ENCODE assay signal across 8 mouse cellular contexts in the genomic region with DNA sequence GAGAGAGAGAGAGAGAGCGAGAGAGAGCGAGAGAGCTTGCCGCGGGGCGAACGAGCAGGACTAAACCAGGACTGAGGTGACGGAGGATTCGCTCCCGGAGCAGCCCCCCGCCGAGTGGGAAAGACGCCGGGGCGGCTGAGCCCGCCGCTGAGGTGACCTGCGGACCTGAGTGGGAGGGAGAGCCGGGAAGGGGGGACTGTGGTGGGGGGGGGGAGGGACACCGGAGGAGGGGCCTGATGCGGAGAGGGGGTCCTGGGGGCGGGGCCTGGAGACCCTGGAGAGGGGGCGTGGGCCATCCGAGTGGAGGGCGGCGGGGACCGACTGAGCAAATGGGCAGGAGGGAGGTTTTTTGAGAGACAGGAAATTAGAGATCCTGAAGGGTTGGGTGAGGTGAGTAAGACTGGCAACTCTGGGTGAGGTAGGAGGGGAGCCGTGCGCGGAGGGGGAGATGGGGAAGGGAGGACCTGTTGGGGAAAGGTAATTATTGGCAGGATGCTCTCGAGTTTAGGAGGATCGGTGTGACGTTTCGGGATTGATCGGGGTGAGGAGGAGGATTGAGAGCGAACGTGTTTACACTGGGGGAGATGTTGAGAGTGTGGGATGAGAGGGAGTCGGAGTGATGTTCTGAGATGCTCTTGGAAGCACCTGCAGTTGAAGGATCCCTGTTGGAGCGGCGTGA. TPM values are rescaled to one million over a fixed set of nuclear protein-coding genes. Genes with fewer than 3 reads are reported as not detected.
DNase-seq lines count a peak whose midpoint lies in the region; ATAC-seq and TF ChIP-seq lines count a peak whose summit lies in the region.

No protein-coding gene starts in this region.

- peaks cover 4% of the 10 kb centered on the region for H3K4me1 ChIP-seq in cortical plate, adult 2 months (ENCODE audit: control insufficient read depth, insufficient read depth, low read length)
- peaks cover 15% of the 10 kb centered on the region for H3K4me1 ChIP-seq in heart, embryonic 15.5 days (replicated peaks)
- H3K4me1 ChIP-seq in stomach, embryonic 14.5 days (ENCODE audit: control insufficient read depth, insufficient read depth, low read length) = 0 out of 2 replicates have a peak, but pooled peaks cover 7% of the 10 kb centered on the region

- TF ChIP-seq POLR2A in cortical plate, adult 2 months (IDR thresholded peaks at IDR 0.05; ENCODE audit: extremely low read depth, insufficient read depth, low read length) = 0 out of 2 replicates have a peak, but pooled peaks have one; percentile 11

- ATAC-seq in heart, embryonic 15.5 days (replicated peaks; ENCODE audit: insufficient number of reproducible peaks, insufficient read depth, low FRiP score, low read depth) = peak; percentile 68
- ATAC-seq in megakaryocyte progenitor cell, adult 5-6 weeks (replicated peaks; ENCODE audit: poor library complexity) = peak; percentile 21; the same call in 1 of the 2 replicates
- peak; percentile 68 for ATAC-seq in stomach, embryonic 14.5 days (ENCODE audit: insufficient number of reproducible peaks, insufficient read depth, low FRiP score, low read depth)

- TF ChIP-seq CTCF in cortical plate, adult 2 months (IDR thresholded peaks at IDR 0.05; ENCODE audit: extremely low read depth, insufficient read depth, low read length) = no peak

- no peaks in the 10 kb centered on the region for H3K27me3 ChIP-seq in heart, embryonic 15.5 days
- H3K27me3 ChIP-seq in stomach, embryonic 14.5 days (ENCODE audit: control insufficient read depth, insufficient read depth, low read length) = no peaks in the 10 kb centered on the region

- no peaks in the 10 kb centered on the region for H3K9me3 ChIP-seq in heart, embryonic 15.5 days (replicated peaks)
- H3K9me3 ChIP-seq in stomach, embryonic 14.5 days (ENCODE audit: control insufficient read depth, low read depth, low read length) = no peaks in the 10 kb centered on the region

- H3K4me2 ChIP-seq in heart, embryonic 15.5 days = peak overlapping the region; percentile 83
- peak overlapping the region; percentile 75 for H3K4me2 ChIP-seq in stomach, embryonic 14.5 days (replicated peaks; ENCODE audit: low read depth, low read length)

- under 1% methylated on average over 35 of the region's 39 CpGs for WGBS in heart, embryonic 15.5 days
- under 1% methylated on average over 39 of the region's 39 CpGs for WGBS in stomach, embryonic 14.5 days

- H3K4me3 ChIP-seq in cortical plate, adult 2 months (ENCODE audit: insufficient read depth, low read length) = peak overlapping the region; percentile 76
- peak overlapping the region; percentile 83 for H3K4me3 ChIP-seq in heart, embryonic 15.5 days
- H3K4me3 ChIP-seq in stomach, embryonic 14.5 days (ENCODE audit: low read depth, low read length) = peak overlapping the region; percentile 65

- DNase-seq in adrenal gland, adult 8-10 months = peak; percentile 26
- no peak for DNase-seq in adrenal gland, postnatal 10 days
- peak; percentile 45 to 47 for DNase-seq in B cell, adult 2 months
- peak; percentile 53 to 65 for DNase-seq in left cerebral cortex, adult 9 months (ENCODE audit: low spot score in 2 of 2)

- H3K36me3 ChIP-seq in heart, embryonic 15.5 days = peaks cover 12% of the 10 kb centered on the region; the same call in 1 of the 2 replicates
- peaks cover 12% of the 10 kb centered on the region; the same call in 1 of the 2 replicates for H3K36me3 ChIP-seq in stomach, embryonic 14.5 days (ENCODE audit: control insufficient read depth, insufficient read depth, low read length)

- peak overlapping the region; percentile 85 for H3K9ac ChIP-seq in heart, embryonic 15.5 days
- H3K9ac ChIP-seq in stomach, embryonic 14.5 days (replicated peaks; ENCODE audit: low read depth, low read length) = peak overlapping the region; percentile 42

- H3K27ac ChIP-seq in cortical plate, adult 2 months (ENCODE audit: insufficient read depth, low read length) = no peak overlapping the region
- H3K27ac ChIP-seq in heart, embryonic 15.5 days = peak overlapping the region; percentile 89
- H3K27ac ChIP-seq in stomach, embryonic 14.5 days (ENCODE audit: low read length) = peak overlapping the region; percentile 87

RNA-seq across cellular contexts. Expression of gene Wipf2, which starts 0.5 kb away (rescaled TPM):
- total RNA-seq in adrenal gland, adult 8-10 months (2022) = 10 to 100 TPM; 20.4 to 26.7 (median 23.5) TPM
- total RNA-seq in adrenal gland, postnatal 10 days (2021) = 10 to 100 TPM; 13.3 to 15.4 TPM
- 35.2 and 36.5 TPM in 2 replicates for polyA plus RNA-seq in cortical plate, adult 2 months (2012; rRNA removed)
- 2.2 and 2.8 TPM in 2 replicates for polyA plus RNA-seq in heart, embryonic 15.5 days (2015; fragmentation: Nextera tagmentation; extraction: Ambion mirVana)
- total RNA-seq in megakaryocyte progenitor cell, adult 5-6 weeks (2015) = 15.0 and 17.1 TPM in 2 replicates
- total RNA-seq in megakaryocyte progenitor cell, adult 5-6 weeks (2017) = 3.0 and 3.6 TPM in 2 replicates
- polyA plus RNA-seq in stomach, embryonic 14.5 days (2014; fragmentation: Nextera tagmentation; extraction: Ambion mirVana) = 6.8 and 7.1 TPM in 2 replicates

RNA-seq across cellular contexts. Expression of gene Rapgefl1, which starts 27.3 kb away (rescaled TPM):
- total RNA-seq in adrenal gland, adult 8-10 months (2022) = 1 to 10 TPM in 2 of 4 experiments, under 1 TPM in 2; 0.55 to 1.8 (median 1.0) TPM
- total RNA-seq in adrenal gland, postnatal 10 days (2021) = 1 to 10 TPM in 1 of 2 experiments, under 1 TPM in 1; 0.93 to 1.6 TPM
- polyA plus RNA-seq in cortical plate, adult 2 months (2012; rRNA removed) = 153 and 181 TPM in 2 replicates
- 0.71 and 1.5 TPM in 2 replicates for polyA plus RNA-seq in heart, embryonic 15.5 days (2015; fragmentation: Nextera tagmentation; extraction: Ambion mirVana)
- total RNA-seq in megakaryocyte progenitor cell, adult 5-6 weeks (2015) = 0.24 and 1.8 TPM in 2 replicates
- total RNA-seq in megakaryocyte progenitor cell, adult 5-6 weeks (2017) = not detected in 2 replicates
- 5.6 and 7.7 TPM in 2 replicates for polyA plus RNA-seq in stomach, embryonic 14.5 days (2014; fragmentation: Nextera tagmentation; extraction: Ambion mirVana)

RNA-seq across cellular contexts. Expression of gene Cdc6, which starts 43.7 kb away (rescaled TPM):
- under 1 TPM; 0.20 to 0.95 (median 0.72) TPM for total RNA-seq in adrenal gland, adult 8-10 months (2022)
- total RNA-seq in adrenal gland, postnatal 10 days (2021) = 1 to 10 TPM; 3.8 to 6.5 TPM
- polyA plus RNA-seq in cortical plate, adult 2 months (2012; rRNA removed) = 0.40 and 0.56 TPM in 2 replicates
- 14.2 and 20.4 TPM in 2 replicates for polyA plus RNA-seq in heart, embryonic 15.5 days (2015; fragmentation: Nextera tagmentation; extraction: Ambion mirVana)
- 42.6 and 56.1 TPM in 2 replicates for total RNA-seq in megakaryocyte progenitor cell, adult 5-6 weeks (2015)
- total RNA-seq in megakaryocyte progenitor cell, adult 5-6 weeks (2017) = 40.7 and 44.1 TPM in 2 replicates
- polyA plus RNA-seq in stomach, embryonic 14.5 days (2014; fragmentation: Nextera tagmentation; extraction: Ambion mirVana) = 31.4 and 32.6 TPM in 2 replicates

RNA-seq across cellular contexts. Expression of gene Casc3, which starts 59.2 kb away (rescaled TPM):
- total RNA-seq in adrenal gland, adult 8-10 months (2022) = 10 to 100 TPM; 34.3 to 47.2 (median 41.6) TPM
- 10 to 100 TPM; 31.9 to 35.7 TPM for total RNA-seq in adrenal gland, postnatal 10 days (2021)
- 44.9 and 47.4 TPM in 2 replicates for polyA plus RNA-seq in cortical plate, adult 2 months (2012; rRNA removed)
- polyA plus RNA-seq in heart, embryonic 15.5 days (2015; fragmentation: Nextera tagmentation; extraction: Ambion mirVana) = 21.3 and 27.6 TPM in 2 replicates
- 38.3 and 39.0 TPM in 2 replicates for total RNA-seq in megakaryocyte progenitor cell, adult 5-6 weeks (2015)
- 18.3 and 31.7 TPM in 2 replicates for total RNA-seq in megakaryocyte progenitor cell, adult 5-6 weeks (2017)
- polyA plus RNA-seq in stomach, embryonic 14.5 days (2014; fragmentation: Nextera tagmentation; extraction: Ambion mirVana) = 33.7 and 35.1 TPM in 2 replicates

Comparison
In these comparisons a context has a peak if more than half of its experiments do, and no peak if none do; other contexts are left out.
1. RNA of gene Cdc6, which starts 43.7 kb away (total RNA-seq): 40.7 to 56.1 TPM in megakaryocyte progenitor cell, adult 5-6 weeks; 3.8 to 6.5 TPM in adrenal gland, postnatal 10 days and 0.20 to 0.95 TPM in adrenal gland, adult 8-10 months; every median in the first group is over 4 times any median in the second.
2. Peak in every context shown above with its lines, with median percentiles within 50 percentile points of each other: H3K4me3 ChIP-seq and ATAC-seq.